Mouse (Mus musculus): ENCODE data around the gene Med25.

DNA sequence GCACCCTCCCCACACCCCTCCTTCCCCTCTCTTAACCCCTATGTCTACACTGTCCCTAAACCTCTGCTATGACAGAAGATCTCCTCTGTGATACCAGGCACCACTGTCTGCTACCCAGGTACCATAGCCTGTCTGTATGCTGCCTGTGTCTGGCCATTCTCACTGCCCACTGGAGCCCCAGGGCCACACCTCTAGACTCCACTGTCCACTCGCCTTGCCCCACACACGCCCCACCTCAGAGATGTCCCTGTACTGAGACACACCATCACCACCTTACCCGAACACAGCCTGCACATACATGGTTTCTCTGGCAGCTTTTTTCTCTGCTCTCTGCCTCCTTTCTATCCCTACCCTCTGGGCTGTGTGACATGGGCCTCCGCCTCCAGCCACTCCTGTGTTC is 24.4 kb upstream of the Med25 start:
- no peak for TF ChIP-seq EP300 (IDR thresholded peaks at IDR 0.05)
- no peak for TF ChIP-seq CTCF (IDR thresholded peaks at IDR 0.05)

Measured in lung, postnatal 0 days (tissue).